Mouse (Mus musculus): ENCODE measurements at regions not wholly inside any gene's neighbourhood (a gene's known extent, or its start where the extent isn't known, plus 50 kb on each side); places are given as distances from the start of the nearest gene placed in this dataset.

GRCm38 (mm10) chr9:94370976-94371375, 166.9 kb downstream of the 1190002N15Rik start:
- 81% methylated on average over 2 of the region's 2 CpGs for WGBS

GRCm38 (mm10) chr9:94368231-94368936, 169.5 kb downstream of the 1190002N15Rik start:
- WGBS: 86% methylated on average over 7 of the region's 7 CpGs
- Histone ChIP-seq H3K9me3 (replicated peaks) (no peaks in the 10 kb centered on the region), H3K27me3 (ENCODE audit: low read depth, poor library complexity, severe bottlenecking) (no peaks in the 10 kb centered on the region), H3K4me1 (no peaks in the 10 kb centered on the region), H3K4me3 (no peak overlapping the region), H3K36me3 (no peaks in the 10 kb centered on the region), H3K27ac (no peak overlapping the region)
- no peak for DNase-seq (ENCODE audit: low spot score)

More at GRCm38 (mm10) chr9:94370976-94371375, 166.9 kb downstream of the 1190002N15Rik start:
- H3K4me3 ChIP-seq: no peak overlapping the region
- H3K27me3 ChIP-seq (ENCODE audit: low read depth, poor library complexity, severe bottlenecking): no peaks in the 10 kb centered on the region
- DNase-seq (ENCODE audit: low spot score): no peak
- no peaks in the 10 kb centered on the region for H3K4me1 ChIP-seq
- no peak overlapping the region for H3K27ac ChIP-seq
- no peaks in the 10 kb centered on the region for H3K36me3 ChIP-seq
- no peaks in the 10 kb centered on the region for H3K9me3 ChIP-seq (replicated peaks)

GRCm38 (mm10) chr9:94361877-94362697, 175.8 kb downstream of the 1190002N15Rik start:
- Histone ChIP-seq H3K4me3 (no peak overlapping the region), H3K4me1 (no peaks in the 10 kb centered on the region), H3K27me3 (ENCODE audit: low read depth, poor library complexity, severe bottlenecking) (no peaks in the 10 kb centered on the region), H3K27ac (no peak overlapping the region), H3K9me3 (replicated peaks) (no peaks in the 10 kb centered on the region), H3K36me3 (no peaks in the 10 kb centered on the region)
- DNase-seq (ENCODE audit: low spot score): no peak
- 83% methylated on average over 7 of the region's 7 CpGs for WGBS

GRCm38 (mm10) chr9:94361011-94361410, 176.9 kb downstream of the 1190002N15Rik start:
- no peaks in the 10 kb centered on the region for H3K9me3 ChIP-seq (replicated peaks)
- no peak for DNase-seq (ENCODE audit: low spot score)
- H3K27ac ChIP-seq: no peak overlapping the region
- H3K27me3 ChIP-seq (ENCODE audit: low read depth, poor library complexity, severe bottlenecking): no peaks in the 10 kb centered on the region
- H3K4me1 ChIP-seq: no peaks in the 10 kb centered on the region
- 88% methylated on average over 2 of the region's 2 CpGs for WGBS
- H3K36me3 ChIP-seq: no peaks in the 10 kb centered on the region
- no peak overlapping the region for H3K4me3 ChIP-seq

- no peaks in the 10 kb centered on the region for H3K9me3 ChIP-seq (replicated peaks)
- no peaks in the 10 kb centered on the region for H3K27me3 ChIP-seq (ENCODE audit: low read depth, poor library complexity, severe bottlenecking)
- no peaks in the 10 kb centered on the region for H3K4me1 ChIP-seq
- no peaks in the 10 kb centered on the region for H3K36me3 ChIP-seq
- 90% methylated on average over 2 of the region's 2 CpGs for WGBS
- H3K27ac ChIP-seq: no peak overlapping the region
- no peak for DNase-seq (ENCODE audit: low spot score)
- no peak overlapping the region for H3K4me3 ChIP-seq
Observed at GRCm38 (mm10) chr9:94358150-94358549, 179.7 kb downstream of the 1190002N15Rik start.

- Histone ChIP-seq H3K36me3 (no peaks in the 10 kb centered on the region), H3K27me3 (ENCODE audit: low read depth, poor library complexity, severe bottlenecking) (no peaks in the 10 kb centered on the region), H3K4me1 (no peaks in the 10 kb centered on the region), H3K9me3 (replicated peaks) (no peaks in the 10 kb centered on the region), H3K27ac (no peak overlapping the region), H3K4me3 (no peak overlapping the region)
- WGBS: 89% methylated on average over 4 of the region's 4 CpGs
- DNase-seq (ENCODE audit: low spot score): no peak
Observed at GRCm38 (mm10) chr9:94342011-94342410, 195.9 kb downstream of the 1190002N15Rik start.

- 93% methylated on average over 2 of the region's 2 CpGs for WGBS
- H3K4me3 ChIP-seq: no peak overlapping the region
- no peaks in the 10 kb centered on the region for H3K36me3 ChIP-seq
- no peaks in the 10 kb centered on the region for H3K9me3 ChIP-seq (replicated peaks)
- no peak for DNase-seq (ENCODE audit: low spot score)
- no peak overlapping the region for H3K27ac ChIP-seq
- no peaks in the 10 kb centered on the region for H3K27me3 ChIP-seq (ENCODE audit: low read depth, poor library complexity, severe bottlenecking)
- H3K4me1 ChIP-seq: no peaks in the 10 kb centered on the region
Observed at GRCm38 (mm10) chr9:94341531-94341930, 196.3 kb downstream of the 1190002N15Rik start.

GRCm38 (mm10) chr9:94333450-94333849, 204.4 kb downstream of the 1190002N15Rik start:
- no peak for DNase-seq (ENCODE audit: low spot score)
- no peaks in the 10 kb centered on the region for H3K9me3 ChIP-seq (replicated peaks)
- no peaks in the 10 kb centered on the region for H3K4me1 ChIP-seq
- no peaks in the 10 kb centered on the region for H3K36me3 ChIP-seq
- H3K27ac ChIP-seq: no peak overlapping the region
- no peak overlapping the region for H3K4me3 ChIP-seq
- 89% methylated on average over 5 of the region's 5 CpGs for WGBS
- H3K27me3 ChIP-seq (ENCODE audit: low read depth, poor library complexity, severe bottlenecking): no peaks in the 10 kb centered on the region

- no peaks in the 10 kb centered on the region for H3K27me3 ChIP-seq (ENCODE audit: low read depth, poor library complexity, severe bottlenecking)
- H3K27ac ChIP-seq: no peak overlapping the region
- no peaks in the 10 kb centered on the region for H3K4me1 ChIP-seq
- no peaks in the 10 kb centered on the region for H3K36me3 ChIP-seq
- no peak overlapping the region for H3K4me3 ChIP-seq
- H3K9me3 ChIP-seq (replicated peaks): no peaks in the 10 kb centered on the region
- 90% methylated on average over 3 of the region's 3 CpGs for WGBS
- DNase-seq (ENCODE audit: low spot score): no peak
Observed at GRCm38 (mm10) chr9:94323011-94323410, 214.9 kb downstream of the 1190002N15Rik start.

GRCm38 (mm10) chr9:94302575-94302974, 235.3 kb downstream of the 1190002N15Rik start:
- H3K27ac ChIP-seq: no peak overlapping the region
- 83% methylated on average over 3 of the region's 3 CpGs for WGBS
- no peaks in the 10 kb centered on the region for H3K4me1 ChIP-seq
- no peaks in the 10 kb centered on the region for H3K36me3 ChIP-seq
- H3K9me3 ChIP-seq (replicated peaks): no peaks in the 10 kb centered on the region
- no peak overlapping the region for H3K4me3 ChIP-seq
- no peak for DNase-seq (ENCODE audit: low spot score)
- H3K27me3 ChIP-seq (ENCODE audit: low read depth, poor library complexity, severe bottlenecking): no peaks in the 10 kb centered on the region

GRCm38 (mm10) chr9:94301896-94302295, 236.0 kb downstream of the 1190002N15Rik start:
- H3K4me3 ChIP-seq: no peak overlapping the region
- no peak for DNase-seq (ENCODE audit: low spot score)
- no peak overlapping the region for H3K27ac ChIP-seq
- H3K36me3 ChIP-seq: no peaks in the 10 kb centered on the region
- no peaks in the 10 kb centered on the region for H3K27me3 ChIP-seq (ENCODE audit: low read depth, poor library complexity, severe bottlenecking)
- H3K9me3 ChIP-seq (replicated peaks): no peaks in the 10 kb centered on the region
- no peaks in the 10 kb centered on the region for H3K4me1 ChIP-seq
- 95% methylated on average over 1 of the region's 1 CpGs for WGBS

- H3K9me3 ChIP-seq (replicated peaks): no peaks in the 10 kb centered on the region
- WGBS: 81% methylated on average over 6 of the region's 6 CpGs
- no peak for DNase-seq (ENCODE audit: low spot score)
- H3K27me3 ChIP-seq (ENCODE audit: low read depth, poor library complexity, severe bottlenecking): no peaks in the 10 kb centered on the region
- H3K27ac ChIP-seq: no peak overlapping the region
- no peaks in the 10 kb centered on the region for H3K36me3 ChIP-seq
- H3K4me3 ChIP-seq: no peak overlapping the region
- no peaks in the 10 kb centered on the region for H3K4me1 ChIP-seq
Observed at GRCm38 (mm10) chr9:94295431-94295830, 242.4 kb downstream of the 1190002N15Rik start.

- Histone ChIP-seq H3K4me3 (no peak overlapping the region), H3K4me1 (no peaks in the 10 kb centered on the region), H3K27ac (no peak overlapping the region), H3K27me3 (ENCODE audit: low read depth, poor library complexity, severe bottlenecking) (no peaks in the 10 kb centered on the region), H3K36me3 (no peaks in the 10 kb centered on the region), H3K9me3 (replicated peaks) (no peaks in the 10 kb centered on the region)
- 74% methylated on average over 3 of the region's 3 CpGs for WGBS
- DNase-seq (ENCODE audit: low spot score): no peak
Observed at GRCm38 (mm10) chr9:94292147-94292546, 245.7 kb downstream of the 1190002N15Rik start.

Data from limb, embryonic 10.5 days (tissue).